Mouse (Mus musculus) Patski (cell line): ENCODE measurements at regions not wholly inside any gene's neighbourhood (a gene's known extent, or its start where the extent isn't known, plus 50 kb on each side); places are given as distances from the start of the nearest gene placed in this dataset.

Experiments
- ATAC-seq: fragments of 100-300 bp; one replicate; pipeline ENCODE4 v1.8.0; 2021
- CTCF ChIA-PET: fragments of 350-600 bp; sonication (Branson Sonifier 250); formaldehyde crosslinking; loops from one replicate; lab custom pipeline; 2022; ENCODE audit warnings: inconsistent platforms; lab: Charles Lee
- POLR2A ChIA-PET: fragments of 350-600 bp; sonication (Branson Sonifier 250); formaldehyde crosslinking; loops from one replicate; lab custom pipeline; 2022; ENCODE audit warnings: antibody characterized with exemption, inconsistent platforms; lab: Charles Lee
- DNase-seq: peaks from one replicate; pipeline ENCODE4 v3.0.0-alpha.2; 2011; ENCODE audit warnings: low read depth, low spot score
- H3K27me3 ChIP-seq: fragments of 371-371 bp; one replicate; pipeline ENCODE4 v1.5.1; 2021
- CTCF ChIP-seq: fragments of 100-300 bp; IDR thresholded peaks from one replicate; pipeline ENCODE4 v1.5.1; 2021
- in situ Hi-C: fragments of 300-500 bp; cut with MboI; formaldehyde crosslinking; loops from 3 replicates; pipeline ENCODE4 v1.11.1; 2018; ENCODE audit warnings: low pct_unique_long_range_greater_than_20kb, mixed read lengths

GRCm38 (mm10) chr2:51682177-51682576 lies 54.9 kb downstream of the Tas2r134 start:
- peaks cover 4% of the 10 kb centered on the region for H3K27me3 ChIP-seq
- TF ChIP-seq CTCF: no peak
- POLR2A ChIA-PET: no interaction called here
- no peak for ATAC-seq
- DNase-seq: no peak
- CTCF ChIA-PET: interaction anchor here (1.2 kb wide), 1 partner anchor 15 kb away, joined by 5 read pairs; no protein-coding TSS in a partner anchor
- in situ Hi-C loops: no loop called here

DNA sequence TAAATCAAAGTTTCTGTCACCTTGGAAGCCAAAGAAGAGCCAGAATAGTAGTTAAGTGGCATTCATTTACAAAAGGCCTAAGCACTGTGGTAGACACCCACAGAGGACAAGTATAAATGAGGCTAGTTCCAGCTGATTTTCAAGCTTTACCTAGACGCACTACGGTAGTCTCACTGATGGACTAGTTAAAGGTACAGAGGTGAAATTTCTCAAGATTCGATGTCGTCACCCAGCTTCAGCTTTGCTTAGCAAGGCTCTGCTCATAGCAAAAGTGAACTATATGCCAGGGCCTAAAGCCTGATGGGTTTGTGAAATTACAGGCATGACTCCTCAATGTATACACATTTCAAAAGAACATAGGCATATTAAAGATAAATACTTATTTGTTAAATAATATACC lies 55.4 kb downstream of the Tas2r134 start:
- POLR2A ChIA-PET: no interaction called here
- ATAC-seq: no peak
- H3K27me3 ChIP-seq: peaks cover 4% of the 10 kb centered on the region
- CTCF ChIA-PET: interaction anchor here (1.2 kb wide), 1 partner anchor 15 kb away, joined by 5 read pairs; no protein-coding TSS in a partner anchor
- in situ Hi-C loops: no loop called here
- no peak for TF ChIP-seq CTCF
- DNase-seq: no peak

GRCm38 (mm10) chr2:51705110-51705509 lies 77.8 kb downstream of the Tas2r134 start:
- H3K27me3 ChIP-seq: no peaks in the 10 kb centered on the region
- ATAC-seq: no peak
- CTCF ChIA-PET: no interaction called here
- no peak for TF ChIP-seq CTCF
- in situ Hi-C loops: no loop called here
- no peak for DNase-seq
- POLR2A ChIA-PET: no interaction called here

GRCm38 (mm10) chr2:51708701-51709100 lies 81.4 kb downstream of the Tas2r134 start:
- ChIA-PET CTCF (no interaction called here), POLR2A (no interaction called here)
- no peak for TF ChIP-seq CTCF
- in situ Hi-C loops: no loop called here
- ATAC-seq: no peak
- H3K27me3 ChIP-seq: no peaks in the 10 kb centered on the region
- no peak for DNase-seq

DNA sequence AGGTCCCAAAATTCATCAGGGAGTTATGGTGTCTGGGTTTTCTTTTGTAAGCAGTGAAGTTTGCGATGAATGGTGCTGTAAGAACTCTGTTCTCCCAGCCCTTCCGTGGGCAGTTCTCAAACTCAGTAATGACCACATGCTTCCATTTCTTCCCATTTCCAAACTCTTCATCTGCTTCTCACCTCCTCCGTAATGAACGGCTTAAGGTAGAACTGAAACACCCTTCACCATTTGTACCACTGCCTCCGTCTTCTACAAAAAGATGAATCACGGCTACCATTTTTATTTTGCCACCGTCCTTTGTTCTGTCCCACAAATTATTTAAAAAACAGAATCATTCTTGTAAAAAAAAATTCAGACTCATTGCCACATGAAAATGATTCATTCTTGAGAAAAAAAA lies 85.3 kb downstream of the Tas2r134 start:
- POLR2A ChIA-PET: interaction anchor here (1.2 kb wide), 1 partner anchor 27 kb away, joined by 3 read pairs; no protein-coding TSS in a partner anchor
- no peak for DNase-seq
- TF ChIP-seq CTCF: no peak
- H3K27me3 ChIP-seq: no peaks in the 10 kb centered on the region
- in situ Hi-C loops: no loop called here
- CTCF ChIA-PET: no interaction called here
- ATAC-seq: no peak

DNA sequence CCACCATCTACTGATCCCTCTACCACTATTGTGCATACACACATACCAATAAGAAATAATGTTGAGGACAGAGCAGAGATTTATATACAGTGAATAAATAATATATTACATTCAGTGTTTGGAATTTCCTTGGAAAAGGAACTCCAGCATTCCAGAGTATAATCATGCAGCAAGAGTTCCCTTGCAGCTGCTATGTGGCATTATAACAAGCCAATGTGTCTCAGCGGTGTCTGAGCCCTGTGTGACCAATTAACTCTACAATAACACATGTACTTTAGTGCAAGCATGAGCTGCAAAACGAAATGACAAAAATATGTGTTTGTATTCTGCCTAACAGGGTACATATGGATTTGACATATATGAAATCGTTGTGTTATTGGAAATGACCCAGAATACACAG lies 103.5 kb downstream of the Tas2r134 start:
- DNase-seq: no peak
- no peak for ATAC-seq
- H3K27me3 ChIP-seq: no peaks in the 10 kb centered on the region
- POLR2A ChIA-PET: interaction anchor here (0.6 kb wide), 1 partner anchor 506 kb away, joined by 3 read pairs; no protein-coding TSS in a partner anchor
- in situ Hi-C loops: no loop called here
- CTCF ChIA-PET: no interaction called here
- no peak for TF ChIP-seq CTCF

- ChIA-PET CTCF (no interaction called here), POLR2A (no interaction called here)
- DNase-seq: no peak
- TF ChIP-seq CTCF: no peak
- H3K27me3 ChIP-seq: no peaks in the 10 kb centered on the region
- in situ Hi-C loops: no loop called here
- ATAC-seq: no peak
These were observed 104.4 kb downstream of the Tas2r134 start for GRCm38 (mm10) chr2:51731703-51732102.

- in situ Hi-C loops: no loop called here
- POLR2A ChIA-PET: no interaction called here
- ATAC-seq: no peak
- CTCF ChIA-PET: no interaction called here
- DNase-seq: no peak
- H3K27me3 ChIP-seq: no peaks in the 10 kb centered on the region
- no peak for TF ChIP-seq CTCF
These were observed 105.0 kb downstream of the Tas2r134 start for GRCm38 (mm10) chr2:51732355-51732754.

DNA sequence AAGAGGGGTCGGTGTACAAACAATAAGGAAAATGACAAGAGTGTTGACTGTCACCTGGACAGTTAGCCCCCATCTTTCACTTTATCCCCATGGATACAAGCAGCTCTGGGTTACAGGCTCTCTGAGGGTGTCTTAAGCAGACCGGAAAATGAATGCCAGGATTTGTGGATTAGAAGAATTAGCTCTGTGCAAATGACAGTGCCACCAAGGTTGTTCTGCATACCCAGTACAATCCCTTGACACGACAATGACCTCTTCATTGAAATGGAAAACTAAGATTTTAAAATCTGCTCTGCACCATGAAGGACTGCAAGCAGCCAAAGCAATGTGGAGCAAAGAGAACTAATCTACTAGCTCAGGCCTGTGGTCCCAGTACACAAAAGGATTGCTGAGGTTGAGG lies 105.9 kb downstream of the Tas2r134 start:
- in situ Hi-C loops: no loop called here
- ATAC-seq (no peak), DNase-seq (no peak)
- ChIA-PET CTCF (interaction anchor here (1.3 kb wide), 1 partner anchor 17 kb away, joined by 3 read pairs; no protein-coding TSS in a partner anchor), POLR2A (no interaction called here)
- H3K27me3 ChIP-seq: no peaks in the 10 kb centered on the region
- no peak for TF ChIP-seq CTCF

DNA sequence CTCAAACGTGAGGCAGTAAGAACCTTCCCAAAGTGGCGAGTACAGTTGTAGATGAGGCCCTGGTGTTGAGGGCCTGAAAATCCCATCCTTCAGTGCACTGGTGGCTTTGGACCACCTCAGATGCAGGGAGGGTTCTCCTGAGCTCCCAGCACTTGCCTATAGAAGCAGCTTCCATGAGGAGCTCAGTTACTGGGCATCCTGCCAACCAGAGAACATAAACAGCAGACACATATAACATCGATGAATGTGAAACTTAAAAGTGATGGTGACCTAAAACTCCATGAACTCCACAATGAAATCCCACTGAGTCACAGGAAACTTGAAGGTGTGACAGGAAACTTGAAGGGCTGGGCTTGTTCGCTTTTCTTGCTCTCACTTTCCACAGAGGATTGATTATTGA lies 109.1 kb downstream of the Tas2r134 start:
- POLR2A ChIA-PET: no interaction called here
- DNase-seq (no peak), ATAC-seq (no peak)
- in situ Hi-C loops: no loop called here
- CTCF ChIA-PET: no interaction called here
- H3K27me3 ChIP-seq: no peaks in the 10 kb centered on the region
- no peak for TF ChIP-seq CTCF

GRCm38 (mm10) chr2:51747675-51748319 lies 120.5 kb downstream of the Tas2r134 start:
- no peak for DNase-seq
- POLR2A ChIA-PET: no interaction called here
- no peaks in the 10 kb centered on the region for H3K27me3 ChIP-seq
- no peak for ATAC-seq
- CTCF ChIA-PET: interaction anchor here (0.8 kb wide), 1 partner anchor 235 kb away, joined by 3 read pairs; no protein-coding TSS in a partner anchor
- in situ Hi-C loops: no loop called here
- TF ChIP-seq CTCF: no peak
